Mouse (Mus musculus): ENCODE measurements at regions not wholly inside any gene's neighbourhood (a gene's known extent, or its start where the extent isn't known, plus 50 kb on each side); places are given as distances from the start of the nearest gene placed in this dataset.

DNA sequence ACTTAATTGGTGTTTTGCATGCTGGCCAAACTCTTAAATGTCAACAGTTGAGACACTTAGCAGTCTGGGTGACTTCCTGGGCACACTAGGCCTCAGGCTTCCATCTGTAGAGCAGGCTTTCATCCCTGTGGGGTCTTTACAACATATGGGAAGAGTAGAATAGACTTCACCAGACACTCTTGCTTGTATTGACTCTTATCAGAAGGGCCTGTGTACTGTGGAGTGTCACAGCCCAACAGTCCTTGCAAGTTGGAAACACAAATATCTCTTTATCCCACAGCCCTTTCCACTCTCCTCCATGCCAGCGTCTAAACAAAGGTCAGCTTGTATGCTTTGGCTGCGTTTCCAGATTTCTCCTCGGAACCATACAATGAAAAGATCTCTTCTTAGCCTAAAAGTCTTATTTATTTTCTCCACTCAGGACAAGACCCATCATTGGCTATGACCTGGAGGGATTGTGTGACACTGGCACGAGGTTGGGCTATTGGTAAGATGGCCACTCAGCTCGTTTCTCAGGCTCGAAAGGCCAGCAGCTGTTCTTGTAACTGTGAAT, 50.6 kb upstream of the Itga6 start:
- no peak for TF ChIP-seq NANOG (IDR thresholded peaks at IDR 0.05; ENCODE audit: borderline replicate concordance, low read length)
- no peak for TF ChIP-seq CTCF (conservative IDR thresholded peaks at IDR 0.05; ENCODE audit: low read length)
- TF ChIP-seq POU5F1 (IDR thresholded peaks at IDR 0.05; ENCODE audit: borderline replicate concordance, low read length), result no peak
